Mouse (Mus musculus): ENCODE results near the gene Sbf1. TPM values are rescaled to one million over a fixed set of nuclear protein-coding genes. Genes with fewer than 3 reads are reported as not detected.
A peak's percentile ranks its signal among the peaks of the same experiment; 100 is the strongest.

Gene Sbf1
- polyA plus RNA-seq, 1 experiment from 2014 or later = 38.3 TPM

DNA sequence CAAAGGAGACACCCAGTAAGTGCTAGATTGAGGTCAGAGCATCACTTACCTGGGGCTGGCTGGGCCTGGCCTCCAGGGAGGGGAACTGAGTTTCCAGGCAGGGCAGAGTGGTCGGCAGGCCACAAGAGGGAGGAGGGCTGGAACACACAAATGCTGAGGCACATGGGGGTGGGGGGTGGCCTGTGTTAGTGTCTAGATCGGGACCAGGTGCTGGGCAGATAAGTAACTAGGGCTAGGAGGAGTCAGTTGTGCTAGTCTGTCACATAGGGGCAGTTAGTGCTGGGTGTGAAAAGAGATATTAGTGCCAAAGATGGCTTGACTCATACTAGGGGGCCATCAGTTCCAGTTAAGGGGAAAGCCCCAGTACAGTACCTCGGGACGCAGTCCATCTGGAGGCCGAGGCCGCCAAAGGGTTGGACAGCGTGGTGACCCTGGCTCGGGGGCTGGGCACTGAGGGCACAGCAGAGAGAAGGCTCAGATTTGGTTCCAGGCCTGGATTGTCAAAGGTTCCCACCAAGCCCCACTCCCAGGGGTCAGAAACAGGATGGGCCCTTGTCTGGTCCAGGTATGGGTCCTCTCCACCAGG is 19.4 kb downstream of the Sbf1 start:
- no peak overlapping the region for H3K9ac ChIP-seq
- no peaks in the 10 kb centered on the region for H3K27me3 ChIP-seq (replicated peaks)
- peaks cover 10% of the 10 kb centered on the region for H3K4me1 ChIP-seq
- ATAC-seq (ENCODE audit: extremely low read depth, insufficient number of reproducible peaks, low FRiP score, low TSS enrichment) = no peak
- no peak overlapping the region for H3K4me2 ChIP-seq
- no peaks in the 10 kb centered on the region for H3K9me3 ChIP-seq
- H3K36me3 ChIP-seq = peaks cover 95% of the 10 kb centered on the region
- no peak overlapping the region for H3K27ac ChIP-seq (replicated peaks)
- H3K4me3 ChIP-seq = no peak overlapping the region
- WGBS = 87% methylated on average over 8 of the region's 8 CpGs

DNA sequence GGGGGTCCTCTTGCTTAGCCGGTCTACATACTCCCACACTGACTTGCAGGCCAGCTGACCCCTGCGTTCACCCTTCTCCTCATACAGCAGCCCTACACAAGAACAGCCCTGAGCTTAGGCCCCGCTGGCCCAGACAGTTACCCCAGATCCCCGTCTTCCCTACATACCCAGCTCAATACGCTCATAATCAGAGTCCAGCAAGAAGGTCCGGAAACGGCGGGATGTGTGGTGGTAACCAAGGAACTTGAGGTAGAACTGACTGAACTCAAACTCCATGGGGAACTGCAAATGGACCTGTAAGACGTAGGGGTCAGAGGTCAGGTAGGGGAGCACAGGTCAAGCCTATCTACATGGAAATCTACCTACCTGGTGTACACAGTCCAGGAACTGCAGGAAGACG is 21.3 kb downstream of the Sbf1 start:
- ATAC-seq (ENCODE audit: extremely low read depth, insufficient number of reproducible peaks, low FRiP score, low TSS enrichment) = no peak
- Histone ChIP-seq H3K4me3 (no peak overlapping the region), H3K9ac (no peak overlapping the region), H3K4me1 (peaks cover 10% of the 10 kb centered on the region), H3K9me3 (no peaks in the 10 kb centered on the region), H3K4me2 (no peak overlapping the region), H3K36me3 (peaks cover 97% of the 10 kb centered on the region), H3K27ac (replicated peaks) (no peak overlapping the region), H3K27me3 (replicated peaks) (no peaks in the 10 kb centered on the region)
- 92% methylated on average over 10 of the region's 10 CpGs for WGBS

DNA sequence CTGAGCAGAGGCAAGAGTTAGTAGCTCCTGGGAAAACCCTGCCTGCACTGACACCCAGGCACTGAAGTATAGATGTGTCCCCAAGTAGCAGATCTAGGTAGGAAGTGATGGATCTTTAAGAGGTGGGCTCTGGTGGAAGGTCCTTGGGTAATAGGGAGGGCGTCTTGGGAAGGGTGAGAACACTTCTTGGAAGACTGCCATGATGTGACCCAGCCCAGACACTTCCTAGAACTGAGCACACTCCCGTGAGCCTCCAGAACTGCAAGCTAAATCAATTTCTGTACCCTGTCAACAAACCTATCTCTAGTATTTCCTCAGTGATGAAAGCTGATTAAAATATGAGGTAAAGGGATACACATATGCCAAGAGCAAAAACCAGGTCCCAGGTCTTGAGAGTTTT is 22.3 kb downstream of the Sbf1 start:
- H3K4me3 ChIP-seq = no peak overlapping the region
- 43% methylated on average over 2 of the region's 2 CpGs for WGBS
- ATAC-seq (ENCODE audit: extremely low read depth, insufficient number of reproducible peaks, low FRiP score, low TSS enrichment) = no peak

DNA sequence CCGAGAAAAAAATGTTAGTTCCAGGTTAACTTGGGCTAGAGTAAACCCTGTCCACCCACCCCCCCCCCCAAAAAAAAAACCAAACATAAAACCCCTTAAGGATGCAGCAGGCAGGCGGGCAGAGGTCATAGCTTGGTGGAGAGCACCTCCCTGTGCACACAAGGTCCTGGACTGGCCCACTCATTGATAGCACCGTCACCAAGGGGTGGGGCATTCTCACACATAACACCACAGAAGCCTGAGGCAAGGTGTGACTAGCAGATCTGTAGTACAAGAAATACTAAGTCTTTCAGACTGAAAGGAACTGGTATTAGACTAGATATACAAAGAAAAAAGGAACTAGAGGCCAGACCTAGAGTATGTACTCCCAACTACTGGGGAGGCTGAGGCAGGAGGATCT is 23.6 kb downstream of the Sbf1 start:
- Histone ChIP-seq H3K27ac (replicated peaks) (no peak overlapping the region), H3K9ac (no peak overlapping the region), H3K4me1 (peaks cover 4% of the 10 kb centered on the region), H3K36me3 (peaks cover 100% of the 10 kb centered on the region), H3K27me3 (replicated peaks) (no peaks in the 10 kb centered on the region), H3K4me3 (no peak overlapping the region), H3K9me3 (no peaks in the 10 kb centered on the region), H3K4me2 (no peak overlapping the region)
- 83% methylated on average over 3 of the region's 3 CpGs for WGBS
- no peak for ATAC-seq (ENCODE audit: extremely low read depth, insufficient number of reproducible peaks, low FRiP score, low TSS enrichment)

More for the DNA sequence above, 22.3 kb downstream of the Sbf1 start:
- Histone ChIP-seq H3K36me3 (peaks cover 100% of the 10 kb centered on the region), H3K9me3 (no peaks in the 10 kb centered on the region), H3K9ac (no peak overlapping the region), H3K4me1 (peaks cover 10% of the 10 kb centered on the region), H3K4me2 (no peak overlapping the region), H3K27ac (replicated peaks) (no peak overlapping the region), H3K27me3 (replicated peaks) (no peaks in the 10 kb centered on the region)

DNA sequence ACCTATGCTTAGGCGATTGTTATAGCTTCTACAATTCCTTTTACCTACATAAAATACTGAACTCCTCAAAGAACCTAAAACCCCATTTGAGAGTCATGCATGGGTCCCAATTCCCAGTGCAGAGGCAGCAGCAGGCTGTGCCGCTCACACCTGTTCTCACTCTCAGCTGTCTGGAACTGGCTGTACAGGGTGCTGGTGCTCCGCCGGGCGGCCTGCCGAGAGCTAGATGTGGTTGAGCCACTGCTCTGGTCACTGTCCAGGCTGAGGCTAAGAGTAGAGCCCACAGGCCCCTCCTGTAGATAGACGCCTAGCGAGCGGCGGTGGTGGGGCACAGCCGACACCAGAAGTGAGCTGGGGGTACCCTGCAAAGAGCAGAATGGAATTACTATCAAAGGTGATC is 25.7 kb downstream of the Sbf1 start:
- no peak overlapping the region for H3K9ac ChIP-seq
- ATAC-seq (ENCODE audit: extremely low read depth, insufficient number of reproducible peaks, low FRiP score, low TSS enrichment) = no peak
- no peak overlapping the region for H3K4me3 ChIP-seq
- H3K4me1 ChIP-seq = peaks cover 6% of the 10 kb centered on the region; the same call in 1 of the 2 replicates
- WGBS = 91% methylated on average over 11 of the region's 11 CpGs
- H3K27ac ChIP-seq (replicated peaks) = no peak overlapping the region
- no peaks in the 10 kb centered on the region for H3K9me3 ChIP-seq
- H3K36me3 ChIP-seq = peaks cover 95% of the 10 kb centered on the region
- H3K4me2 ChIP-seq = no peak overlapping the region
- no peaks in the 10 kb centered on the region for H3K27me3 ChIP-seq (replicated peaks)

DNA sequence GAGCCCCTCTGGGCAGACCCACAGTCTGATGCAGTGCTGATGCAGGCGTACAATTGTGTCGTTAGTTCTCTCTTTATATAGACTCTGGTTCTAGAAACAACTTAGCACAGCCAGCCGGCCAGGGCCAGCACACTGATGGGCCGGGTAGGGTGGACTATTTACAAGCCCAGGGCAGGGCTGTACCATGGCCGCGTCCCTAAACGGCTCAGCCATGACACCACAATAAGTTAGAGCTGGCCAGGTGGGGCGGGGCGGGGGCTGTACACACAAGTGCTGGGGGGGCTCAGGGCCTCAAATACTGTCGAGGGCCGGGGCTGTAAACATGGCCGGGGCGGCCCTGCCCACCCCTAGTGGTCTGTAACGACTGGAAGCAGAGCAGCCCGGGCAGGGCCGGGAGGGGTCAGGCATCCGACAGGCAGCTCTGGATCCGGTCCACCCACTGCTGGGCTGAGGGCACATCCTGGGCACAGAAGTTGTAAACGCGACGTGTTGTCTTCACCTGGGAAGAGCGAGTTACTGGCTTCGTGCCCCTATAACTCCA is 26.8 kb downstream of the Sbf1 start:
- Histone ChIP-seq H3K4me1 (peaks cover 10% of the 10 kb centered on the region; the same call in 1 of the 2 replicates), H3K4me3 (no peak overlapping the region), H3K27ac (replicated peaks) (0 out of 2 replicates have a peak overlapping the region, but pooled peaks have one; percentile 8), H3K4me2 (no peak overlapping the region), H3K9ac (no peak overlapping the region), H3K27me3 (replicated peaks) (no peaks in the 10 kb centered on the region), H3K36me3 (peaks cover 94% of the 10 kb centered on the region), H3K9me3 (no peaks in the 10 kb centered on the region)
- WGBS = 85% methylated on average over 23 of the region's 23 CpGs
- ATAC-seq (ENCODE audit: extremely low read depth, insufficient number of reproducible peaks, low FRiP score, low TSS enrichment) = no peak

DNA sequence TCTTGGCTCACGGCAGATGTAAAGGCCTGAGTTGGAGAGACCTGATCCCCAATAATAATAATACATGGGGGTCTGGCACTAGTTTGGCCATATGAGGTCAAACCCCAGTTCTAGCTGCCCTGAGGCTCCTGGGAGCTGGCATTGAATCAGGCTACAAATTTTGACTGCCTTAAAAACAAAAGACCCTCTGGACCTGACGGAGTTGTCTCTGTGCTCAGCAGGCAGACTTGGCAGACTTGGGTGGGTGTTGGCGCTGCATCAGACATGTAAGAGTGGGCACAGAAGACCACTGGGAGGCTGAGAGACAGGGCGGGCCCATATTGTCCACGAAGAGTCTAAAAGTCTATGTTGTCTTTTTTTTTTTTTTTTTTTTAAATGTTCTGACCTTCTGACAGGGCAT is 28.5 kb downstream of the Sbf1 start:
- 93% methylated on average over 5 of the region's 5 CpGs for WGBS
- Histone ChIP-seq H3K4me1 (peaks cover 10% of the 10 kb centered on the region; the same call in 1 of the 2 replicates), H3K36me3 (peaks cover 94% of the 10 kb centered on the region)

DNA sequence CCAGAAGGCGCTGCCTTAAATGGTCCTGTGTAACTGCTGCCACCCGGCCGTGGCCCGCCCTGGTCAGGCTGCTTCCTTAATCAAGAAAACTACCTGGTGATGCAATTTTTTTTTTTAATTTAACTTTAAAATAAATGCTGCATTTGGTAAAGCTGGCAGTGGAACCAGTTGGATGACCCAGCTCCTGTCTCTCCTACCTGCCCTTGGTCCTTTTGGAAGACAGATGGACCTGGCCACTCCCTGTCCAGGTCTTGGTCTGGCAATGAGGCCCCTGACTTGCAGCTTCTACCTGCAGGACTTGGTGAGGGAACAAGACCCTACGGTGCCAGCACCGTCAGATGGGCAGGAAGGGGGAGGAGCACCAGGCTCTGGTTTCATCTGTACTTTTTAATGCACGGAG is 29.0 kb downstream of the Sbf1 start:
- H3K36me3 ChIP-seq = peaks cover 94% of the 10 kb centered on the region
- H3K27me3 ChIP-seq (replicated peaks) = no peaks in the 10 kb centered on the region

More for the DNA sequence above, 28.5 kb downstream of the Sbf1 start:
- no peak for ATAC-seq (ENCODE audit: extremely low read depth, insufficient number of reproducible peaks, low FRiP score, low TSS enrichment)
- Histone ChIP-seq H3K4me3 (no peak overlapping the region), H3K4me2 (no peak overlapping the region), H3K27me3 (replicated peaks) (no peaks in the 10 kb centered on the region), H3K27ac (replicated peaks) (no peak overlapping the region), H3K9me3 (no peaks in the 10 kb centered on the region), H3K9ac (no peak overlapping the region)

DNA sequence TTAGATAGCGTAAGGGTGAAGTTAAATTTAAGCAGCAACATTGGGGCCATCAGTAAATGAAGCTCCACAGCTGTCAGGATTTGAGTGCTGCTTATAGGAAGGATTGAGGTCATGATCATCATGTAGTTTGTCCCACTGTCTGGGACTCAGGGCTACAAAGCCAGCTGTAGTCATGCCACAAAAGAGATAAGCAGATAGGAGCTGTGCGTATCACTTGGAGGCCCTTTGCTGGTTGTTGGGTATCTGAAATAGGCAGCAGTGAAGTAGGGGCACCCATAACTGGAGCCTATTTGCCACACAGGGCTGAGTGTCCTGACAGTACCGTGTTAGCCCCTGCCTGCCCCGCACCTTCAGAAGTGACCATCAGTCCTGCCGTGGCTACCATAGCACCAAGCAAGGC is 29.6 kb downstream of the Sbf1 start:
- peaks cover 94% of the 10 kb centered on the region for H3K36me3 ChIP-seq
- no peak for ATAC-seq (ENCODE audit: extremely low read depth, insufficient number of reproducible peaks, low FRiP score, low TSS enrichment)
- WGBS = 81% methylated on average over 5 of the region's 5 CpGs

More for the DNA sequence above, 29.0 kb downstream of the Sbf1 start:
- H3K9ac ChIP-seq = no peak overlapping the region
- no peak overlapping the region for H3K4me3 ChIP-seq
- no peak for ATAC-seq (ENCODE audit: extremely low read depth, insufficient number of reproducible peaks, low FRiP score, low TSS enrichment)
- no peak overlapping the region for H3K4me2 ChIP-seq
- H3K27ac ChIP-seq (replicated peaks) = no peak overlapping the region
- 84% methylated on average over 7 of the region's 7 CpGs for WGBS
- H3K4me1 ChIP-seq = peaks cover 10% of the 10 kb centered on the region; the same call in 1 of the 2 replicates
- no peaks in the 10 kb centered on the region for H3K9me3 ChIP-seq

DNA sequence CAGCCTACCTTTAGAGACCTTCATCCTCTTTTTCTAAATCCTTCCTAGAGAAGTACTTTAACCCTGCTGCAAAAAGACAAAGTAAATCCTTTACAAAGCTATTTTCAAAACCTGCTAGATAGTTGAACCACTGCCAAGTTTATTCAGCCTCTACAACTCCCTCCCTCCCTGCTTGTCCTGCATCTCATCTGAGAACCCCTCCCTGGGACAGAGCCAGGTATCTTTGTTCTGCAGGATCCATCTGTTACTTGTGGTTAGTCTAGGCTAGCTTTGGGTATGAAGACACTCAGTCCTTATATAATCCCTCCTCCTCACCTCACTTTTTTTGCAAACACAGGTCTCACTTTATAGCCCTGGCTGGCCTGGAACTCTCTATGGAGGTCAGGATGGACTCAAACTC is 30.1 kb downstream of the Sbf1 start:
- H3K36me3 ChIP-seq = peaks cover 94% of the 10 kb centered on the region
- no peak for ATAC-seq (ENCODE audit: extremely low read depth, insufficient number of reproducible peaks, low FRiP score, low TSS enrichment)
- H3K4me2 ChIP-seq = no peak overlapping the region

More for the DNA sequence above, 29.6 kb downstream of the Sbf1 start:
- Histone ChIP-seq H3K4me3 (no peak overlapping the region), H3K9me3 (no peaks in the 10 kb centered on the region), H3K4me2 (no peak overlapping the region), H3K27ac (replicated peaks) (no peak overlapping the region), H3K9ac (no peak overlapping the region), H3K4me1 (peaks cover 10% of the 10 kb centered on the region; the same call in 1 of the 2 replicates), H3K27me3 (replicated peaks) (no peaks in the 10 kb centered on the region)

DNA sequence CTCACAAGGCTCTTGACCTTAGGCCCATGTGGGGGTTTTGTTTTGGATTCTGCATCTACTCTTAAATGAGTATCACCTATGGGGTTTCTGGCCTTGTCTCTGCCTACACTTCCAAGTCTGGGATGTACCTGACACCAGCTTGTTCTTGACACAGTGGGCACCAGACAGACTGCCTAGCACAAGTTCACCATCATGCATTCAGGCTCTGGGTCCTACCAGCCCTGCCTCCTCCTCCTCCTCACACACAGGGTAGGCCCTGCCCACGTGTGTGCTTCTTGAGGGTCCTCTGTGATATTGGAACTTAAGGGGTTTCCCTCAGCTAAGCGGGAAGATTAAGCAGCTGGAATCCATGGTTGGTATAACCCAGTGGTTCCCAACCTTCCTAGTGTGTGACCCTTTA is 31.0 kb downstream of the Sbf1 start:
- H3K9me3 ChIP-seq = no peaks in the 10 kb centered on the region
- peaks cover 10% of the 10 kb centered on the region; the same call in 1 of the 2 replicates for H3K4me1 ChIP-seq
- no peak for ATAC-seq (ENCODE audit: extremely low read depth, insufficient number of reproducible peaks, low FRiP score, low TSS enrichment)
- H3K27me3 ChIP-seq (replicated peaks) = no peaks in the 10 kb centered on the region
- peaks cover 94% of the 10 kb centered on the region for H3K36me3 ChIP-seq
- H3K27ac ChIP-seq (replicated peaks) = no peak overlapping the region
- H3K4me2 ChIP-seq = no peak overlapping the region
- 92% methylated on average over 2 of the region's 2 CpGs for WGBS
- H3K4me3 ChIP-seq = no peak overlapping the region
- no peak overlapping the region for H3K9ac ChIP-seq

More for the DNA sequence above, 30.1 kb downstream of the Sbf1 start:
- Histone ChIP-seq H3K9ac (no peak overlapping the region), H3K9me3 (no peaks in the 10 kb centered on the region), H3K27ac (replicated peaks) (no peak overlapping the region), H3K4me1 (peaks cover 10% of the 10 kb centered on the region; the same call in 1 of the 2 replicates), H3K27me3 (replicated peaks) (no peaks in the 10 kb centered on the region), H3K4me3 (no peak overlapping the region)

DNA sequence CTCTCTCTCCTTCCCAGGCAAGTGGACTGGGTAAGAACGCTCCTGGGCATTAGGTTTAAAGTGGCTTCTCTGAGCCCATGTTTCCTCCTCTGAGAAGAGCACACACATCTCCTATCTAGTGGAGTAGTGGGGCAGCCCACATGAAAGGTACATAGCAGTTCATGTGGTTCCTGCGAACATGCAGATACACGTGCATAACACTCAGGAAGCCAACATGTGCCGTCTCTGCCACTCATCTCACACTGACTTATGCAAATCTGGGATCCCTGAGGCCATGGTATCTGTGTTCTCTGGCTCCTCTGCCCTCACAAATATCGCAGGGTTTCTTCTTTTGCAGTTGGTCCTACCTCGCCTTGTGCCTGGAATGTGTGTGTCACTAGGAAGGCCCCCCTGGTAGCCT is 32.6 kb downstream of the Sbf1 start:
- Histone ChIP-seq H3K4me3 (no peak overlapping the region), H3K9ac (no peak overlapping the region), H3K4me1 (peaks cover 10% of the 10 kb centered on the region; the same call in 1 of the 2 replicates), H3K27me3 (replicated peaks) (no peaks in the 10 kb centered on the region), H3K36me3 (peaks cover 94% of the 10 kb centered on the region), H3K27ac (replicated peaks) (no peak overlapping the region), H3K9me3 (no peaks in the 10 kb centered on the region), H3K4me2 (no peak overlapping the region)
- no peak for ATAC-seq (ENCODE audit: extremely low read depth, insufficient number of reproducible peaks, low FRiP score, low TSS enrichment)
- WGBS = 77% methylated on average over 6 of the region's 6 CpGs

Measured in heart, embryonic 13.5 days (tissue).